Mouse (Mus musculus): ENCODE data around the gene Usp12.

Usp12 gene

GRCm38 (mm10) chr5:146794853-146795252 is at the start of gene Usp12:
TSS of gene Usp12 (minus strand) at chr5:146795006.
- in situ Hi-C loops (cut with MboI, MseI), result no loop called here

- in situ Hi-C loops (cut with MboI, MseI), result no loop called here
These were observed 49.6 kb upstream of the Usp12 start for GRCm38 (mm10) chr5:146844301-146844941.

GRCm38 (mm10) chr5:146841996-146842395 is 47.2 kb upstream of the Usp12 start:
- in situ Hi-C loops (cut with MboI, MseI), result no loop called here

- in situ Hi-C loops (cut with MboI, MseI), result no loop called here
These were observed 46.5 kb upstream of the Usp12 start for GRCm38 (mm10) chr5:146841301-146841700.

- in situ Hi-C loops (cut with MboI, MseI), result no loop called here
These were observed 45.6 kb upstream of the Usp12 start for GRCm38 (mm10) chr5:146840422-146840821.

- in situ Hi-C loops (cut with MboI, MseI), result loop anchor here (10.0 kb wide), 1 partner anchor 215 kb away; no protein-coding TSS in a partner anchor
These were observed 45.0 kb upstream of the Usp12 start for GRCm38 (mm10) chr5:146839760-146840159.

- in situ Hi-C loops (cut with MboI, MseI), result loop anchor here (10.0 kb wide), 1 partner anchor 216 kb away; no protein-coding TSS in a partner anchor
These were observed 44.2 kb upstream of the Usp12 start for GRCm38 (mm10) chr5:146838836-146839648.

- in situ Hi-C loops (cut with MboI, MseI), result loop anchor here (10.0 kb wide), 1 partner anchor 217 kb away; no protein-coding TSS in a partner anchor
These were observed 43.3 kb upstream of the Usp12 start for GRCm38 (mm10) chr5:146837967-146838720.

GRCm38 (mm10) chr5:146834959-146835358 is 40.2 kb upstream of the Usp12 start:
- in situ Hi-C loops (cut with MboI, MseI), result loop anchor here (10.0 kb wide), 1 partner anchor 220 kb away; no protein-coding TSS in a partner anchor

GRCm38 (mm10) chr5:146833673-146834201 is 38.9 kb upstream of the Usp12 start:
- in situ Hi-C loops (cut with MboI, MseI), result loop anchor here (10.0 kb wide), 1 partner anchor 221 kb away; no protein-coding TSS in a partner anchor

GRCm38 (mm10) chr5:146832769-146833448 is 38.1 kb upstream of the Usp12 start, which contains the start of gene Rpl21:
TSS of gene Rpl21 (plus strand) at chr5:146832890.
- in situ Hi-C loops (cut with MboI, MseI), result loop anchor here (10.0 kb wide), 1 partner anchor 222 kb away; no protein-coding TSS in a partner anchor

- in situ Hi-C loops (cut with MboI, MseI), result loop anchor here (10.0 kb wide), 1 partner anchor 222 kb away; no protein-coding TSS in a partner anchor
These were observed 37.6 kb upstream of the Usp12 start for GRCm38 (mm10) chr5:146832435-146832768.

GRCm38 (mm10) chr5:146829528-146829927 is 34.7 kb upstream of the Usp12 start:
- in situ Hi-C loops (cut with MboI, MseI), result loop anchor here (10.0 kb wide), 1 partner anchor 125 kb away; no protein-coding TSS in a partner anchor

GRCm38 (mm10) chr5:146823005-146823404 is 28.2 kb upstream of the Usp12 start:
- in situ Hi-C loops (cut with MboI, MseI), result loop anchor here (5.0 to 10.0 kb wide), 2 partner anchors 36 to 118 kb away; no protein-coding TSS in a partner anchor

- in situ Hi-C loops (cut with MboI, MseI), result no loop called here
These were observed 24.3 kb upstream of the Usp12 start for GRCm38 (mm10) chr5:146818906-146819623.

- in situ Hi-C loops (cut with MboI, MseI), result no loop called here
These were observed 22.8 kb upstream of the Usp12 start for GRCm38 (mm10) chr5:146817583-146817982.

GRCm38 (mm10) chr5:146815394-146815793 is 20.6 kb upstream of the Usp12 start:
- in situ Hi-C loops (cut with MboI, MseI), result no loop called here

- in situ Hi-C loops (cut with MboI, MseI), result no loop called here
These were observed 18.6 kb upstream of the Usp12 start for GRCm38 (mm10) chr5:146813421-146813820.

GRCm38 (mm10) chr5:146812866-146813265 is 18.1 kb upstream of the Usp12 start:
- in situ Hi-C loops (cut with MboI, MseI), result no loop called here

GRCm38 (mm10) chr5:146809951-146810350 is 15.1 kb upstream of the Usp12 start:
- in situ Hi-C loops (cut with MboI, MseI), result loop anchor here (10.0 kb wide), 1 partner anchor 75 kb away; no protein-coding TSS in a partner anchor

All from T-helper 2 cell (primary cell).